Mouse (Mus musculus) layer of hippocampus, postnatal 14 days (tissue): ENCODE data around the gene Tat. TPM values are rescaled to one million over a fixed set of nuclear protein-coding genes. Genes with fewer than 3 reads are reported as not detected.

Experiments
- DNase-seq, 2 experiments: peaks; one replicate each; pipeline ENCODE4 v3.0.0; 2021 to 2022; ENCODE audit warnings: low spot score in 2 of 2, mixed read lengths in 1 of 2
- total RNA-seq, 2 experiments: library from RNA; stranded (reverse); gene quantifications; 2 replicates each; pipeline ENCODE4 v1.2.3; 2021

The Tat gene
- total RNA-seq, 2 experiments from 2014 or later: not detected

DNA sequence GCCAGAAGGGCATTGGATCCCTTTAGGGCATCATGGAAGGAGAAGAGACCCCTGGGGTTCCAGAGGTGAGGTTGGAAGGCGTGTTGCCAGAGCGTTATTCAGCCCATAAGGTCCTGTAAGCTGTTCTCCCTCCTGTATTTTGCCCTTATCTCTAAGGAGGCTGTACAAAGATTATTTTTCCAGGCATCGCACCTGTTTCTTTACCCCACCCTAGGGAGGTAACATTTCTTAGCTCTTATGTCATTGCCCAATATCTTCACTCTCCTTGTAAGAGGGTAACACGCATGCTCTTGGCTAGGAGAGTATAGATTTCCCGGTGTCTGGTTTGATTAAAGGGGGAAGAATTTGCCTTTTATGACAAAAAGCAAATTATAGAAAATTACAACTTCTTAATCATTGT, 49.4 kb downstream of the Tat start, which contains the start of gene Chst4:
Chst4 (minus strand) TSS at position 82 of the 400 bp plus-strand sequence.
- no peak for DNase-seq

DNA sequence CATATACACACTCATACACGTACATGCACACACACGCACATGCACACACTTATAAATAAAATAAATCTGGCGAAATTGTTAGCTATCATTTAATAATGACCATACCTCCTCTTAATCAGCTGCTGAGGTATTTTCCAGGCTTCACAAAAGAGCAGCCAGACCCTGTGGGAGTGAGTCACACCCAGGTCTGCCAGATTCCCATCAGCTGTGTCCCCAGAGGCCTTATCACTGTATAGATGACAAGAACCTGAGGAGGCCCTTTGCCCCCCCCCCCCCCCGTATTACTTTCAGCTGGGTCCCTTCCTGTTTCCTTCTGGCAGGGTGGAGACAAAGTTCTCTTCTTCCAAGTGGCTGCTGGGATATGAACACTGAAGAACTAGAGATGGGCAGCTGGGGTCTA, 50.3 kb downstream of the Tat start:
- DNase-seq: no peak

Other genes with a start within 250 kb of the Tat start
- gene Ap1g1, start 211.9 kb upstream of the Tat start, total RNA-seq: 10 to 100 TPM; 85.2 to 88.6 TPM
- gene Phlpp2, start 121.9 kb upstream of the Tat start, total RNA-seq: 10 to 100 TPM; 22.9 to 24.3 TPM
- under 1 TPM in 1 of 2 experiments, not detected in 1; 0.35 TPM for gene Marveld3, start 28.2 kb upstream of the Tat start, total RNA-seq
- not detected for gene Chst4, start 49.3 kb downstream of the Tat start, total RNA-seq
- 10 to 100 TPM; 22.4 to 24.6 TPM for gene Zfp612, start 89.3 kb downstream of the Tat start, total RNA-seq
- not detected for gene Gm21964, start 110.8 kb downstream of the Tat start, total RNA-seq
- not detected for gene Gm17720, start 112.3 kb downstream of the Tat start, total RNA-seq
- gene Calb2, start 177.8 kb downstream of the Tat start, total RNA-seq: 100 to 1,000 TPM in 1 of 2 experiments, 10 to 100 TPM in 1; 95.2 to 112 TPM
- gene Cmtr2, start 225.2 kb downstream of the Tat start, total RNA-seq: 1 to 10 TPM; 6.1 TPM